Mouse (Mus musculus): ENCODE data around the gene Vmn1r37. TPM values are rescaled to one million over a fixed set of nuclear protein-coding genes. Genes with fewer than 3 reads are reported as not detected.
"Not testable (repeated sequence)": the region's sequence is repeated elsewhere in the genome, so short reads cannot be mapped to it uniquely, and the experiment has no call there.

Vmn1r37 gene
- not detected for total RNA-seq (2022)

DNA sequence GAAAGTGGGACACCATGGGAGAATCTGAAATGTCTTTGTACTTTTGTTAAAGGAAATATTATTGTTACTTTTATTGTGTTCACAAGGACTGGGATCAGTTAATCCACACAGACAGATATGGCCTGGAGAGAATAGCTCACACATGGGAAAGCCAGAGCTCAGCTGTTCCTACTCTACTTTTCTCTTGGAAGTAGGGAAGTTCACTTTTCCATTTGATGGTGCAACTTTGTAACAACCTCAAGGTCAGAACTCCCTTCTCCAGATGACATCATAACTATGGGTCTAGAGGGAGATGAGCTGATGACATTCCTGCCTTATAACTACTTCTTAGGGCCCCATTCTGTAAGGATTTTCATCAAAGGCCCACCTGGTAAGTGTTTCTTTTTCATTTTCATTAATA, at the start of gene Vmn1r37:
Gene Vmn1r37 (plus strand): TSS at position 301 of the 400 bp plus-strand sequence.
- not testable (repeated sequence) for DNase-seq (ENCODE audit: low spot score in 2 of 2)

DNA sequence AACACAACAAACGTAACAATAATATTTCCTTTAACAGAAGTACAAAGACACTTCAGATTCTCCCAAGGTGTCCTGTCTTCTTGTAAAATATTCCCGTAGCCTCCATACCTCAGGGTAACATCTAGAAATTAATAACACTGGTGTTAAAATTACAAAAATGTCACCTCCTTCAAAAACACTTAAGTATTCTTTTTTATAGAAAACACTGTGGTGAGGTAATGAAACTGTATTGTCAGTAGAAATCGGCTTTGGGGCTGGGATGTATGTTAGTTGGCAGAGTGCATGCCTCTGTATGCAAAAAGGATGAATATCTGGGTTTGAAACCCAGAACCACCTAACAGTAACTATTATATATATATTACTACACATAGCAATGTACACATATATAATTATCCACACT, 43.4 kb upstream of the Vmn1r37 start, which contains the start of gene Vmn1r35:
Gene Vmn1r35 (minus strand): TSS at position 101 of the 400 bp plus-strand sequence.
- no peak for DNase-seq (ENCODE audit: low spot score in 2 of 2)

DNA sequence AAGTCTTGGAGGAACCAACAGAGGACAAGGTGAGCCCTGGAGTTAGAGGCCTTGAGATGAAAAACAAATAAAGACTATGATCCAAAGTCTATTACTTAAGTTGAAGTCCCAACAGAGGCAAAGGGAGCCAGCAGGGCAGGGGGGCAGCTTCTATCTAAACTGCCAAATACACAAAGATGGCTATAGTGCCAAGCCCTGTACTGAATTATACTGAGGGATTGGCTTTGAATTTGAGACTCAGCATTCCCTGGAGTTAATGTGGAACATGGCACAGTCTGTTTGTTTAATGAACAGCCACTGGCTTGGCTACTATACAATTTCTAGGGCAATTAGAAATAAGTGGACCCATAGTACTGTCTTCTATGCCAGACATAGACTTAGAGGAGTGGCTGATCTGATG, 20.3 kb upstream of the Vmn1r37 start:
- DNase-seq (ENCODE audit: low spot score in 2 of 2): no peak

DNA sequence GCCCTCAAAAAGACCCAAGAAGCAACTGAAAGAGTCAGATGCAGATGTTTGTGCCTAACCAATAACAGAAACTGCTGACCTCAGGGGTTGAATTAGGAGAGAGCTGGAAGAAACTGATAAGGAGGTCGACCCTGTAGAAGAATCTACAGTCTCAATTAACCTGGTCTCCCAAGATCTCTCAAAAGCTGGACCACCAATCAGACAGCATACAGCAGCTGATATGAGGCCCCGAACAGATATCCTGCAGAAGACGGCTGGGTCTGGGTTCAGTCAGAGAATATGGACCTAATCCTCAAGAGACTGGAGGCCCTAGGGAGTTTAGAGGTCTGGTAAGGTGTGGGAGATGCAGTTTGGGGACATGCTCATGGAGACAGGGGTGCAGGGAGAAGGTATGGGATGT, 15.3 kb upstream of the Vmn1r37 start:
- no peak for DNase-seq (ENCODE audit: low spot score in 2 of 2)

DNA sequence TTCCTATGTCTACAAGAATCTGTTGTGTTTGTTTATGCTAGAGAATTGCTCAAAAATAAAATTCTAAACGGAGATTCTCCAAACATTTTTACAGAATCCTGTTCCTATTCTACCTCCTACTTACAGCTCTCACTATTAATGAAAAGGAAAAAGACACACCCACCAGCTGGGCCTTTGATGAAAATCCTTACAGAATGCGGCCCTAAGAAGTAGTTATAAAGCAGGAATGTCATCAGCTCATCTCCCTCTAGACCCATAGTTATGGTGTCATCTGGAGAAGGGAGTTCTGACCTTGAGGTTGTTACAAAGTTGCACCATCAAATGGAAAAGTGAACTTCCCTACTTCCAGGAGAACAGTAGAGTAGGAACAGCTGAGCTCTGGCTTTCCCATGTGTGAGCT, 10.1 kb upstream of the Vmn1r37 start, which contains the start of gene Vmn1r36:
Gene Vmn1r36 (minus strand): TSS at position 101 of the 400 bp plus-strand sequence.
- not testable (repeated sequence) for DNase-seq (ENCODE audit: low spot score in 2 of 2)

DNA sequence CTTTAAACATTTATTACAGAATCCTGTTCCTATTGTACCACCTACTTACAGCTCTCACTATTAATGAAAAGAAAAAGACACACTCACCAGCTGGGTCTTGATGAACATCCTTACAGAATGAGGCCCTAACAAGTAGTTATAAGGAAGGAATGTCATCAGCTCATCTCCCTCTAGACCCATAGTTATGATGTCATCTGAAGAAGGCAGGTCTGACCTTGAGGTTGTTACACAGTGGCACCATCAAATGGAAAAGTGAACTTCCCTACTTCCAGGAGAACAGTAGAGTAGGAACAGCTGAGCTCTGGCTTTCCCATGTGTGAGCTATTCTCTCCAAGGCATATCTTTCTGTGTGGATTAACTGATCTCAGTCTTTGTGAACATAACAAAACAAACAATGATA, 53.3 kb downstream of the Vmn1r37 start, which contains the start of gene Vmn1r38:
Gene Vmn1r38 (minus strand): TSS at position 101 of the 400 bp plus-strand sequence.
- DNase-seq (ENCODE audit: low spot score in 2 of 2): not testable (repeated sequence)

Other genes with a start within 250 kb of the Vmn1r37 start
- gene Mad2l1, start 194.0 kb upstream of the Vmn1r37 start, total RNA-seq (2022): 1 to 10 TPM in 3 of 4 experiments, under 1 TPM in 1; 0.65 to 1.8 (median 1.4) TPM
- gene Vmn1r32, start 169.3 kb upstream of the Vmn1r37 start, total RNA-seq (2022): not detected
- not detected for gene Vmn1r33, start 111.1 kb upstream of the Vmn1r37 start, total RNA-seq (2022)
- gene Vmn1r34, start 85.5 kb upstream of the Vmn1r37 start, total RNA-seq (2022): not detected
- not detected for gene Vmn1r35, start 43.5 kb upstream of the Vmn1r37 start, total RNA-seq (2022)
- not detected for gene Vmn1r36, start 10.2 kb upstream of the Vmn1r37 start, total RNA-seq (2022)
- not detected for gene Vmn1r38, start 53.2 kb downstream of the Vmn1r37 start, total RNA-seq (2022)
- gene Vmn1r39, start 81.2 kb downstream of the Vmn1r37 start, total RNA-seq (2022): not detected
- gene Gng12, start 167.0 kb downstream of the Vmn1r37 start, total RNA-seq (2022): 10 to 100 TPM; 24.1 to 33.9 (median 29.3) TPM

All from gastrocnemius, adult 8-10 months (tissue).